Mouse (Mus musculus) layer of hippocampus, adult 2 months (tissue): ENCODE measurements around the gene Fam110a. TPM values are rescaled to one million over a fixed set of nuclear protein-coding genes. Genes with fewer than 3 reads are reported as not detected.

Experiments used
- DNase-seq, 2 experiments: peaks; one replicate each; pipeline ENCODE4 v3.0.0; 2022; ENCODE audit warnings: low spot score in 2 of 2
- H3K27ac ChIP-seq: fragments of 200-600 bp; 2 replicates; pipeline ENCODE4 v1.8.1; 2022
- H3K4me3 ChIP-seq: fragments of 200-600 bp; 2 replicates; pipeline ENCODE4 v1.8.1; 2022; ENCODE audit warnings: mild to moderate bottlenecking
- CTCF ChIP-seq: fragments of 200-600 bp; conservative IDR thresholded peaks from 2 replicates; pipeline ENCODE4 v1.8.1; 2022; ENCODE audit warnings: antibody characterized with exemption, mild to moderate bottlenecking, moderate library complexity
- long read RNA-seq, 2 experiments: library from polyadenylated mRNA; stranded (forward); transcript quantifications; one replicate each; pipeline ENCODE4 v2.0.0; 2021; ENCODE audit warnings: borderline mapping rate in 2 of 2
- total RNA-seq, 2 experiments: library from RNA; stranded (reverse); gene quantifications; 2 replicates each; pipeline ENCODE4 v1.2.3; 2021

Fam110a gene
- 1 to 10 TPM; 7.8 to 8.0 TPM for total RNA-seq
- long read RNA-seq, experiment 1, transcript Fam110a-201 (2 exons, 1,754 nt), result major isoform, 5 of 6 reads
- long read RNA-seq, experiment 1, partial matches to known transcripts, result 1 of 6 reads
- long read RNA-seq, experiment 1, other reads (novel, unspliced or antisense), result 0 of 6 reads
- long read RNA-seq, experiment 2, transcript Fam110a-201 (2 exons, 1,754 nt), result major isoform, 6 of 8 reads
- long read RNA-seq, experiment 2, partial matches to known transcripts, result 2 of 8 reads
- long read RNA-seq, experiment 2, other reads (novel, unspliced or antisense), result 0 of 8 reads

GRCm38 (mm10) chr2:151979470-151980354, at the start of gene Fam110a:
TSS of gene Fam110a (minus strand) at chr2:151980219.
- DNase-seq, result peak; percentile 92 to 93
- peak within 1 kb of the TSS; percentile 93 for H3K27ac ChIP-seq
- TF ChIP-seq CTCF, result no peak
- H3K4me3 ChIP-seq, result peak within 1 kb of the TSS; percentile 66

GRCm38 (mm10) chr2:152029252-152030082, 49.4 kb upstream of the Fam110a start:
- peak overlapping the region; percentile 76 for H3K4me3 ChIP-seq
- DNase-seq, result peak; percentile 82 to 91
- TF ChIP-seq CTCF, result peak; percentile 86
- peak overlapping the region; percentile 57; the same call in 1 of the 2 replicates for H3K27ac ChIP-seq

- no peak overlapping the region for H3K4me3 ChIP-seq
- DNase-seq, result no peak
- H3K27ac ChIP-seq, result no peak overlapping the region
- TF ChIP-seq CTCF, result no peak
Measured at GRCm38 (mm10) chr2:152024883-152025422, 44.9 kb upstream of the Fam110a start.

- H3K4me3 ChIP-seq, result no peak overlapping the region
- TF ChIP-seq CTCF, result peak; percentile 46
- H3K27ac ChIP-seq, result no peak overlapping the region
- no peak for DNase-seq
Measured at GRCm38 (mm10) chr2:152022022-152022421, 42.0 kb upstream of the Fam110a start.

- Histone ChIP-seq H3K27ac (no peak overlapping the region), H3K4me3 (no peak overlapping the region)
- peak in 1 of 2 experiments; percentile 61 for DNase-seq
- TF ChIP-seq CTCF, result peak; percentile 87
Measured at GRCm38 (mm10) chr2:152020255-152020654, 40.2 kb upstream of the Fam110a start.

- DNase-seq, result no peak
- H3K27ac ChIP-seq, result no peak overlapping the region
- H3K4me3 ChIP-seq, result no peak overlapping the region
- no peak for TF ChIP-seq CTCF
Measured at GRCm38 (mm10) chr2:152016666-152017065, 36.6 kb upstream of the Fam110a start.

GRCm38 (mm10) chr2:152015997-152016396, 36.0 kb upstream of the Fam110a start:
- no peak for TF ChIP-seq CTCF
- H3K27ac ChIP-seq, result no peak overlapping the region
- no peak overlapping the region for H3K4me3 ChIP-seq
- DNase-seq, result no peak

- DNase-seq, result no peak
- no peak for TF ChIP-seq CTCF
- H3K27ac ChIP-seq, result 0 out of 2 replicates have a peak overlapping the region, but pooled peaks have one; percentile 19
- no peak overlapping the region for H3K4me3 ChIP-seq
Measured at GRCm38 (mm10) chr2:152012701-152013100, 32.7 kb upstream of the Fam110a start.

- no peak for TF ChIP-seq CTCF
- DNase-seq, result no peak
- Histone ChIP-seq H3K27ac (0 out of 2 replicates have a peak overlapping the region, but pooled peaks have one; percentile 19), H3K4me3 (no peak overlapping the region)
Measured at GRCm38 (mm10) chr2:152012222-152012621, 32.2 kb upstream of the Fam110a start.

- Histone ChIP-seq H3K4me3 (no peak overlapping the region), H3K27ac (no peak overlapping the region; the same call in 1 of the 2 replicates)
- peak; percentile 52 for TF ChIP-seq CTCF
- DNase-seq, result no peak
Measured at GRCm38 (mm10) chr2:152011724-152012123, 31.7 kb upstream of the Fam110a start.

GRCm38 (mm10) chr2:152010661-152011060, 30.6 kb upstream of the Fam110a start:
- no peak for DNase-seq
- H3K27ac ChIP-seq, result no peak overlapping the region
- H3K4me3 ChIP-seq, result no peak overlapping the region
- no peak for TF ChIP-seq CTCF

GRCm38 (mm10) chr2:152010251-152010650, 30.2 kb upstream of the Fam110a start:
- TF ChIP-seq CTCF, result no peak
- DNase-seq, result no peak
- Histone ChIP-seq H3K27ac (no peak overlapping the region), H3K4me3 (no peak overlapping the region)
